Mouse (Mus musculus): Measurements from ENCODE around the gene Ephb2. TPM values are rescaled to one million over a fixed set of nuclear protein-coding genes. Genes with fewer than 3 reads are reported as not detected.

Gene Ephb2
- polyA plus RNA-seq, 1 experiment = 0.03 TPM

DNA sequence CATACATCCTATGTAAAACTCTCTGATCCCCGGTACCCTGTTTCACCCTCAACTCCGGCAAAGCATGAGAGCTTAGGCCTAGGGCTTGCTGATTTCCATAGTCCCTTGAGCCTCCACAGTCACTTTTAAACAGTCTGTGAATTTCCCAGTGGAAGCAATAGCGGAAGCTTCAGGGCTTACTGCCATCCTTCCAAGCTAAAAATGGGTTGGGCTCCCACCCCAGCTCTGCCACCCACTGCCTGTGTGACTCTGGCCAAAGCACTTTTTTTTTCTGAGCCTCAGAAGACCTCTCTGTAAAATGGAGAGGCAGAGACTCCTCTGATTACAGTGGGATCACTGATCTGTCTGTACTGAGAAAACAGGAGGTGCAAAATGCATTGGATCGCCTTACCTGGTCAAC is 12.8 kb upstream of the Ephb2 start:
- no peak for TF ChIP-seq GATA1 (IDR thresholded peaks at IDR 0.05; ENCODE audit: low read length)

DNA sequence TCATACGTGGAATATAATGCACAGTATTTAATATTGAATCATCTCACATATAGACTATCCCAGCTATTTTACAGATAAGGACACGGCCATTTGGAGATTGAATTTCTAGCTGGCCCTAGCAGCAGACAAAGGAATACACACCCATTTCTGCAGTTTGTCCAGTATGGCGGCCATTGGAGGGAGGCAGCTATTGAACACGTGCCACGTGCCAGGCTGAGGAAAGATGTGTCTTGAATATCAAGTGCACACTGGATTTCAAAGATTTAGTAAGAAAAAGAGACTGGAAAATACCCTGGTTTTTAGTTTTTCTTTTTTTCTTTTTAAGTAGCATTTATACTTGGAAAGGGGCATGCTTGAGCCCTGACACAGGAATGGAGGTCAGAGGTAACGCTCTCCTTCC is 11.4 kb upstream of the Ephb2 start:
- no peak for TF ChIP-seq GATA1 (IDR thresholded peaks at IDR 0.05; ENCODE audit: low read length)

DNA sequence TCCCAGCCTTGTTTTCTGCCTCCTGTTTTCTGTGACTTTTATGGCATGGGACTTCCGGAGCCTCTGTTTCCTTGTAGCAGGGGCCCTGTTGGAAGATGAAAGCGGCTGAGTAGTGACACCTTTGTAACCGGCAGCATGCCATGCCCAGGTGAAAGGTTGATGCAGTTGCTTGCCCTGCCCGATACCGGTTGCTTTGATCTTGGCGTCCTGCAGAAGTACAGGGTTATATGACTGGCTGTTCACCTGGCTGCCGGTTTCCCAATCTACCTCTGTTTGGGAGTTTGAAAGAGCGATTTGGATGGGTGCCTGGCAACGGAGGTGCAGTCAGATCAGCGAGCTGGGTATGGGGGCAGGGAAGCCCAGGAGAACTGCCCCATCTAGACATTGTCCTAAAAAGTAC is 7.0 kb upstream of the Ephb2 start:
- TF ChIP-seq GATA1 (IDR thresholded peaks at IDR 0.05; ENCODE audit: low read length) = no peak

- no peak for TF ChIP-seq GATA1 (IDR thresholded peaks at IDR 0.05; ENCODE audit: low read length)
Observed at GRCm38 (mm10) chr4:136842033-136842432, 6.2 kb upstream of the Ephb2 start.

DNA sequence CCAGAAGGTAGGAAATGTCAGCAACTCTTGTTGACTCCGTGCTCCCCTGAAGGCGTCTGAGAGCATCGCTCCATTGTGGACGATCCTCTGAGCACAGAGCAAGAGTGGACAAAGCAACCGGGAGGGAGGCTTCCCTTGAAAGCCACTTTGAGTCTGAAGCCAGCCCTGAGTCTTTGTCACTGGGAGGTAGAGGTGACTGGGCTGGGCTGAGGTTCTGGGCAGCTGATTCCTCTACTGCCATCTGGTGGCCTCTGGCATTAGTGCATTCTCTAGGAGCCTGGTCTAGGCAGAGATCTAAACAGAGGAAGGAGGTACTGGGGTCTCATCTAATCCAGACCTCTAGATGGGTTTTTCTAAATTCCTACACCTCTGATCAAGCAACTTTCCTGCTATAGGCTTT is 5.3 kb upstream of the Ephb2 start:
- TF ChIP-seq GATA1 (IDR thresholded peaks at IDR 0.05; ENCODE audit: low read length) = no peak

- no peak for TF ChIP-seq GATA1 (IDR thresholded peaks at IDR 0.05; ENCODE audit: low read length)
Observed at GRCm38 (mm10) chr4:136838462-136838861, 2.7 kb upstream of the Ephb2 start.

DNA sequence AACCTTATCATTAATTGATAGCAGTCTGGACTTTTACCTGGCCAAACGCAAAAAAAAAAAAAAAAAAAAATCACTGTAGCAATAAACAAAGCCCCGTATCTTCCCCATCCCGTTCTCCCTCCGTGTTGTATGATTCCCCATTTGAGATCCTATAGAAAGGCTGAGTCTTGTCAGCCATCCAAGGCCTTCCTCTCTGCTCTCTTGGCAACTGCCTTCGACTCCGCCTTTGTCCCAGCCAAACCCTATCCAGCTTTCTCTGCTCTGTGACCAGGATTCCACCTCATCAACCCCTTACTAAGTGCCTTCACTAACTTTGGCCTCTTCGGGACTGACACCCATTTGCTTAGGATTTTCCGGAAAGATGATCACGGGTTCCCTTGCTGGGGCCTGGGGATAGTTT is 2.2 kb upstream of the Ephb2 start:
- no peak for TF ChIP-seq GATA1 (IDR thresholded peaks at IDR 0.05; ENCODE audit: low read length)

- TF ChIP-seq GATA1 (IDR thresholded peaks at IDR 0.05; ENCODE audit: low read length) = no peak
Observed at GRCm38 (mm10) chr4:136836387-136836931, 671 bp upstream of the Ephb2 start.

DNA sequence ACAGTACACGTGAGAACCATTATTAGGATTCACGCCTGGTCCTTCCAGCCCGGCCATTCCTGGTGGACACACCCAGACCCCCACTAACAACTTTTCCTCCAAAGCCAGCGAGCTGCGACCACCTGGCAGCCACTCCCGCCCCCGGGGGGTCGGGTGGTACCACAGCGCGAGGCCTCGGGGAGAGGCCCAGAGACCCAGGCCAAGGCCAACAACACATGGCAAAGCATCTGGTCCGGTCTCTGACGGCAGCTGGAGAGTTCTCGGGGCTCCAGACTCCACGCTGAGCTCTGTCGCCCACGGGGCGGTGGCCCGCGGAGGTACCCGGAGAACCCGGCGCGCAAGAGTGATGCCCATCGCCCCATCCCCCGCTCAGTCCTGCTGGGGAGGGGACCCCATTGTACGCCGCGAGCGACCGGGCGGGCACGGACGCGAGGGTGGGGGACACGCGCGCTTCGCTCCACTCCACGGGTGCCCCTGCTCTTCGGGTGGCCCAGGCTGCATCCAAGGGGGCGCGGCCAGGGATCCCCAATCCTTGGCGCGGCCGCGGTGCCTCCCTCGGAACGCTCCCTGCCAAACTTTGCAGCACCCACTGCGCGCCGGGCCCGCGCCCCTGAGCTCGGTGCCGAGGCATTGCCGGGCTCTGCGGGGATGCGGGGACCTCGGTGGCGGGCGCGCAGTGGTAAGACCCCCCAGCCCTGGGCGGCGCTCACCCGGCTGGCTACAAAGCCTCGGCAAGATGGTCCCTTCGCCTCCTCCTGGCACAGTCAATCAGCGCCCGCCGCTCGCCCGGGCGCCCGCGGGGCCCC is 770 bp downstream of the Ephb2 start:
- no peak for TF ChIP-seq GATA1 (IDR thresholded peaks at IDR 0.05; ENCODE audit: low read length)

DNA sequence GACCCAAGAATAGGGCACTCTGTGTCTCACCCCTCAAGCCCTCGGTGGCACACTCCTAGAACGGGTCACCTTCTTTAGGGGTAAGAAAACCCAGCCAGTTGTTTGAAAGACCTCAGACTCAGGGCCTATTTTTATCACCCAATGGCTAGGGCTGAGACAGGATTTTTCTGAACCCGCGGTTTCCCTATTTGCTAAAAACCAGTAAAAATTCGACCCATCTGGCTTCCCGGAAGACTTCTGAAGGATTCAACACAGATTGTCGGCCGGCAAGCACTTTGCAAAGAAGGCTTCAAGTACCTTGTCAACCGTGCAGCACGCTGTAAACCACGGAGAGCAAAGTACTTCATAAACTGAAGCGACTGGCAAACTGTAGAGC is 1.4 kb downstream of the Ephb2 start:
- TF ChIP-seq GATA1 (IDR thresholded peaks at IDR 0.05; ENCODE audit: low read length) = no peak

DNA sequence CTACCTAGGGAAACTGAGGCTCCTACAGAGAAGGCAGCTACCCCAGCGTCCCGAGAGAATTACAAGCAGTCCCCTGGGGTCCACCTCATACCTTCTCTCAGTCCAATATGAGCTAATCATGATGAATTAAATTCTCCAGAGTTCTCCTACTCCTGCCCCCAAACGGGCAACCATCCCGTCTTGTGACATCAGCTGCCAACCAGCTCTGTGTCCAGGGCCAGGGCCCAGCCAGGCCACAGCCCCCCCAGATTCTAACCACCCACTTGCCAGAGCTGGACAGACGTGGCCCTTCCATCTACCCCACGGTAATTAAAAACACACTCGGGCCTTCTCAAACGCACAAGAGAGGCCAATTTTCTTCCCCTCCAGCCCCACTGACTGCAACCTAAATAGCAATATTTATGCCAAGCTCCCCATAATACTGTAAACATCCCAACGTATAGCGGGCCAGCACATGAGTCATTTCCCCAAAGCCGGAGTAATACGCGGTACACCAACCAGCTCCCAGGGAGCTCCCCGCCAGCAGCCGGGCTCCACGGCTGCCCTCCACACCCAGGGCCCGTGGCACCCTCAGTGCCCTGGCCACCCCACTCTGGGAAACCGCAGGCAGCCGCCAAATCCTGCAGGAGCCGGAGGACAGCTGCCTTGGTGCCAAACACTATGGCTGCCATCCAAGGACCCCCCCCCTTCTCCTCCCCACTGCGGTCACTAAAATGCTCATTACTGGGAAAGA is 2.0 kb downstream of the Ephb2 start:
- no peak for TF ChIP-seq GATA1 (IDR thresholded peaks at IDR 0.05; ENCODE audit: low read length)

DNA sequence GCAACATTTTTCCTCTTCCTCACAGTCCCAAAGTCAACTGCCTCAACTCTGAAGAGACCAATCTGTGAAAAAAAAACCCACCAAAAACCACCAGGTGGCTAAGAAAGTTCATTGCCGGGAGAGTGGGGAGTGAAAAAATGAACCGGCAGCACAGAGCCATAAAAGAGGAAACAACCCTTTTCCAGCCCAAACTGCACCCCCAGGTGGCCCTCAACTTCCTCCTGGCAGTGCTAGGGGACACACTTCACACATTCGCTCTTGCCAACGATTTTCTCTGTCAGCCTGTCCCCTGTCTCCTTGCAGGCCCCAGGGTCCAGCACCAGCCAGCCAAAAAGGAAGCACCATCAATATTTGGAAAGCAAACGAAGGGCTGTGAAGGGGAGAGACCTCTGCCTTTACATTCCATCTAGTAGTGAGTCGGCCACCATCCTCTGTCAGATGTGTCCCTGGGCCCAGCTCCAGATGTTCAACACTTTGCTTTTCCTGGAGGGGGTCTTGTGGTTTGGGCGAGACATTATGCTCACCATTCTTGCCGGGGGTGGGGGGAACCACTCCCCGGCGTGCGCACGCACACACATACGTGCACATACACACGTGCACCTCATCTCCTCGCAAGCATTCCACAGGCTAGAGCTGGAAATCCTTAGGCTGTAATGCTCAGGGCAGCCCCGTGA is 3.1 kb downstream of the Ephb2 start:
- TF ChIP-seq GATA1 (IDR thresholded peaks at IDR 0.05; ENCODE audit: low read length) = no peak

DNA sequence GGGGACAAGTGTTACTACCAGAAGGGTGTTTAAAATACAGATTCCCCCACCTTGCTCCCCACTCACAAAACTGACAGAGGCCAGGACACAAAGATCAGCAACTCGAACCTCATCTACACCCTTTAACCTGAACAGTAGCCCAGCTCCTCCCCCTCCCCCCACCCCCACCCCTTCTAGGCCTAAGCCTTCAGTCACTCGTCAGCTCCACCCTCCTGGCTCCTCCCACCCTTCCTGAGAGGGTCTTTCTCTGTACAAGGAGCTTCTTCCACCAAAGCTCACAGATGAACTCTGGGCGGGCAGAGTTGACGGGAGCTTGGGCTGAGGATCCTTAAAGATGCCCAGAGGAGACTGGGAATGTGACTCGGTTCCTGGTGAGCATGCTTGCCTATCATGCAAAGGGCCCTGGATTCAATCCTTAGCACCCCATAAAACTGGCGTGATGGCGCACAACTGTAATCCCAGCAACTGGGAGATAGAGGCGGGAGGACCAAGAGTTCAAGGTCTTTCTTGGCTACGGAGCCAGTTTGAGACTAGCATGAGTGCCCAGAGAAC is 5.4 kb downstream of the Ephb2 start:
- TF ChIP-seq GATA1 (IDR thresholded peaks at IDR 0.05; ENCODE audit: low read length) = no peak

- TF ChIP-seq GATA1 (IDR thresholded peaks at IDR 0.05; ENCODE audit: low read length) = no peak
Observed at GRCm38 (mm10) chr4:136829837-136830236, 6.0 kb downstream of the Ephb2 start.

DNA sequence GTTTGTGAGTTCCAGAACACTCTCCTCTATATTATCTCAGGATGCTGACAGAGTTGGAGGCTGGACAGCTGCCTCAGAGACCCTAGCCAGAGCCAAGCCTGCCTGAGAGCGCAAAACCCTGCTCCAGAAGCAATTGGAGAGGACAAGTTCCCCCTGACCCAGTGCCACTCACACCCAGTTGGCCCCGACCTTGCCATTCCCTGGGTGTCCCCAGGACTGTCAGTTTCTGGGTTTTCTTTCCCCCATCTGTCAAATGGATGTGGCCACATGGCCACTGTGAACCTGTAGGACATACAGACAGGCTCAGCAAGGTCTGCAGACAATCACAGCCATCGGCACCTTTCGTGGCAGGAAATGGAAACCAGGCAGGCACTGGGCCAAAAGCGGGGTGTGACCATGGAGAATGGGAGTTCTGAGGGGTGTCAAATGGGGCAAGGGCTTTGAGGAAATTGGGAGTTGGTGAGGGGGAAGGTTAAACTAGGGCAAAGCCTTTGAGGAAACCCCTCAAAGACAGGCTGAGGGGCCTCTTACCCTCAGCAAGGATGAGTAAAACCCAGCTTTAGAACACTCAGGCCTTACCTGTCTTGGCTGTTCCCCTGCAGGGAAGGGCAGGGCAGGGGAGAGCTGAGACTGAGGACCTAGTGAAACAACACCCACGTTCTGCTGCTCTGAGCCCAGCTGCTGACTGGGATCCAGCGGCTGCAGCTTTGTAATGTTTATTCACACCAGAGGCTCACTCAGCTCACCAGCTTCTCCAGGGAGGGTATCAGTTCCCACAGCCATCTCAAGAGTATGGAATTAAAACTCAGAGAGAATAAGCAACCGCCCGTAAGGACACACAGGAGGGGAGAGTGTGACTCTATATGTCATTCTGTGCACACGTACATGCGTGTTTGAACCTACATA is 6.9 kb downstream of the Ephb2 start:
- no peak for TF ChIP-seq GATA1 (IDR thresholded peaks at IDR 0.05; ENCODE audit: low read length)

All from G1E-ER4 (cell line).